In genomic region chr6:90683831-90684532, GRCm38 (mm10) we compare ENCODE assay signal across 11 mouse cellular contexts.
DNase-seq lines count a peak whose midpoint lies in the region; ATAC-seq and TF ChIP-seq lines count a peak whose summit lies in the region.
"Had no signal": no experiment of that assay in that cellular context is flagged by ENCODE, and none has a peak within 500 bp of the region (broad histone marks: within the 10 kb centered on the region; RNA-seq: fewer than 3 reads in every experiment).

No protein-coding gene starts in this region.

- no peaks in the 10 kb centered on the region for H3K9me3 ChIP-seq in heart, postnatal 0 days (replicated peaks; ENCODE audit: control insufficient read depth, low read length)
- H3K9me3 ChIP-seq in liver, postnatal 0 days (ENCODE audit: low read length): no peaks in the 10 kb centered on the region
- no peaks in the 10 kb centered on the region for H3K9me3 ChIP-seq in hindbrain, embryonic 13.5 days
- H3K9me3 ChIP-seq: limb, embryonic 12.5 days; midbrain, embryonic 12.5 days; neural tube, embryonic 13.5 days had no signal

- peaks cover 36% of the 10 kb centered on the region for H3K4me1 ChIP-seq in heart, postnatal 0 days (ENCODE audit: control insufficient read depth, insufficient read depth)
- peaks cover 19% of the 10 kb centered on the region for H3K4me1 ChIP-seq in liver, postnatal 0 days (ENCODE audit: insufficient read depth)
- peaks cover 23% of the 10 kb centered on the region for H3K4me1 ChIP-seq in hindbrain, embryonic 13.5 days (replicated peaks)
- H3K4me1 ChIP-seq: midbrain, embryonic 12.5 days had no signal

- no peak overlapping the region for H3K9ac ChIP-seq in heart, postnatal 0 days (replicated peaks; ENCODE audit: low read depth, low read length)
- no peak overlapping the region for H3K9ac ChIP-seq in liver, postnatal 0 days (replicated peaks)
- H3K9ac ChIP-seq in hindbrain, embryonic 13.5 days: no peak overlapping the region
- H3K9ac ChIP-seq: limb, embryonic 12.5 days; midbrain, embryonic 12.5 days; neural tube, embryonic 13.5 days had no signal

- TF ChIP-seq CTCF in heart, postnatal 0 days (IDR thresholded peaks at IDR 0.05; ENCODE audit: low read depth): no peak
- peak; percentile 34 for TF ChIP-seq CTCF in liver, postnatal 0 days (IDR thresholded peaks at IDR 0.05; ENCODE audit: low read depth)

- no peak for DNase-seq in heart, postnatal 0 days (ENCODE audit: low spot score)
- no peak for DNase-seq in heart, adult 9 months (ENCODE audit: low spot score in 2 of 2)
- peak; percentile 57 for DNase-seq in ZHBTc4 (ENCODE audit: low read depth, low spot score)
- peak; percentile 41 for DNase-seq in kidney, postnatal 14 days
- DNase-seq in liver, postnatal 0 days: peak; percentile 67

- 0 out of 2 replicates have a peak overlapping the region, but pooled peaks have one; percentile 33 for H3K27ac ChIP-seq in heart, postnatal 0 days (ENCODE audit: low read depth)
- H3K27ac ChIP-seq in liver, postnatal 0 days (ENCODE audit: low read depth): peak overlapping the region; percentile 78
- no peak overlapping the region for H3K27ac ChIP-seq in hindbrain, embryonic 13.5 days
- H3K27ac ChIP-seq: midbrain, embryonic 12.5 days; neural tube, embryonic 13.5 days had no signal

- H3K27me3 ChIP-seq in heart, postnatal 0 days (ENCODE audit: control insufficient read depth, insufficient read depth, low read length): no peaks in the 10 kb centered on the region
- H3K27me3 ChIP-seq in liver, postnatal 0 days (ENCODE audit: insufficient read depth, low read length): no peaks in the 10 kb centered on the region
- no peaks in the 10 kb centered on the region for H3K27me3 ChIP-seq in hindbrain, embryonic 13.5 days
- H3K27me3 ChIP-seq: CH12.LX; limb, embryonic 12.5 days; midbrain, embryonic 12.5 days; neural tube, embryonic 13.5 days had no signal

- no peak overlapping the region for H3K4me2 ChIP-seq in heart, postnatal 0 days (ENCODE audit: low read depth, low read length)
- H3K4me2 ChIP-seq in liver, postnatal 0 days (ENCODE audit: low read depth, low read length): no peak overlapping the region
- no peak overlapping the region for H3K4me2 ChIP-seq in hindbrain, embryonic 13.5 days
- H3K4me2 ChIP-seq: limb, embryonic 12.5 days; midbrain, embryonic 12.5 days; neural tube, embryonic 13.5 days had no signal

- 85% methylated on average over 3 of the region's 3 CpGs for WGBS in heart, postnatal 0 days
- 66% methylated on average over 3 of the region's 3 CpGs for WGBS in liver, postnatal 0 days (ENCODE audit: insufficient replicate concordance)
- 92% methylated on average over 3 of the region's 3 CpGs for WGBS in hindbrain, embryonic 13.5 days

- no peak for TF ChIP-seq EP300 in heart, postnatal 0 days (IDR thresholded peaks at IDR 0.05; ENCODE audit: low read depth)
- peak; percentile 60 for TF ChIP-seq EP300 in liver, postnatal 0 days (IDR thresholded peaks at IDR 0.05; ENCODE audit: low read depth)

- peaks cover 35% of the 10 kb centered on the region for H3K36me3 ChIP-seq in heart, postnatal 0 days (replicated peaks; ENCODE audit: control insufficient read depth, insufficient read depth, low read length)
- H3K36me3 ChIP-seq in liver, postnatal 0 days (replicated peaks; ENCODE audit: insufficient read depth, low read length): peaks cover 56% of the 10 kb centered on the region
- H3K36me3 ChIP-seq in hindbrain, embryonic 13.5 days: peaks cover 49% of the 10 kb centered on the region

- no peak for ATAC-seq in heart, postnatal 0 days (ENCODE audit: insufficient read depth, low read depth)
- ATAC-seq in liver, postnatal 0 days: peak; percentile 92
- no peak for ATAC-seq in frontal cortex, adult (ENCODE audit: low TSS enrichment)
- ATAC-seq in hindbrain, embryonic 13.5 days (ENCODE audit: low FRiP score): no peak

- no peak overlapping the region for H3K4me3 ChIP-seq in heart, postnatal 0 days (ENCODE audit: low read depth, low read length)
- H3K4me3 ChIP-seq in liver, postnatal 0 days (ENCODE audit: low read depth, low read length): no peak overlapping the region
- no peak overlapping the region for H3K4me3 ChIP-seq in hindbrain, embryonic 13.5 days
- H3K4me3 ChIP-seq: limb, embryonic 12.5 days; midbrain, embryonic 12.5 days; neural tube, embryonic 13.5 days had no signal

Comparison
In these comparisons a context has a peak if more than half of its experiments do, and no peak if none do; other contexts are left out.
1. DNase-seq: peak in ZHBTc4 (single experiment), kidney, postnatal 14 days (single experiment) and liver, postnatal 0 days (single experiment); none in heart, postnatal 0 days (single experiment) and heart, adult 9 months (0 of 2).